Mouse (Mus musculus) megakaryocyte, adult 5-6 weeks (primary cell): ENCODE results near the gene Nrxn1. TPM values are rescaled to one million over a fixed set of nuclear protein-coding genes. Genes with fewer than 3 reads are reported as not detected.

Experiments used
- ATAC-seq: 2 replicates; pipeline ENCODE4 v1.8.0; 2016; ENCODE audit warnings: mild to moderate bottlenecking, inconsistent platforms; ENCODE audit not compliant: poor library complexity, severe bottlenecking
- total RNA-seq, 2 experiments: library from RNA; stranded (forward) in 1 of 2; stranded (reverse) in 1 of 2; fragments of 153-499, 151-499 nt in 1 of 2; fragments of 221-1000, 200-1000 nt in 1 of 2; gene quantifications; 2 replicates each; pipeline versions ENCODE4 v1.2.3 to v1.2.4; 2015 to 2017

The Nrxn1 gene
- total RNA-seq, 2 experiments from 2014 or later: 0.18 to 1.5 TPM

- ATAC-seq: no peak
These were observed 416.2 kb downstream of the Nrxn1 start for GRCm38 (mm10) chr17:90676676-90677075.

- no peak for ATAC-seq
These were observed 430.6 kb downstream of the Nrxn1 start for GRCm38 (mm10) chr17:90662318-90662717.

- ATAC-seq: no peak
These were observed 438.4 kb downstream of the Nrxn1 start for GRCm38 (mm10) chr17:90654506-90654905.

- ATAC-seq: no peak
These were observed 439.5 kb downstream of the Nrxn1 start for GRCm38 (mm10) chr17:90653347-90653746.

GRCm38 (mm10) chr17:90650279-90650678 is 442.6 kb downstream of the Nrxn1 start:
- no peak for ATAC-seq

- ATAC-seq: no peak
These were observed 453.8 kb downstream of the Nrxn1 start for GRCm38 (mm10) chr17:90638970-90639524.

GRCm38 (mm10) chr17:90638183-90638727 is 454.6 kb downstream of the Nrxn1 start:
- ATAC-seq: no peak

- ATAC-seq: no peak
These were observed 461.5 kb downstream of the Nrxn1 start for GRCm38 (mm10) chr17:90631371-90631770.

GRCm38 (mm10) chr17:90629851-90630250 is 463.0 kb downstream of the Nrxn1 start:
- no peak for ATAC-seq

- no peak for ATAC-seq
These were observed 464.4 kb downstream of the Nrxn1 start for GRCm38 (mm10) chr17:90628469-90628868.

- no peak for ATAC-seq
These were observed 464.9 kb downstream of the Nrxn1 start for GRCm38 (mm10) chr17:90628004-90628403.

- no peak for ATAC-seq
These were observed 465.5 kb downstream of the Nrxn1 start for GRCm38 (mm10) chr17:90627395-90627794.

- no peak for ATAC-seq
These were observed 468.1 kb downstream of the Nrxn1 start for GRCm38 (mm10) chr17:90624591-90625266.

GRCm38 (mm10) chr17:90621828-90622227 is 471.0 kb downstream of the Nrxn1 start:
- ATAC-seq: no peak

GRCm38 (mm10) chr17:90615019-90615418 is 477.9 kb downstream of the Nrxn1 start:
- ATAC-seq: no peak

- no peak for ATAC-seq
These were observed 485.5 kb downstream of the Nrxn1 start for GRCm38 (mm10) chr17:90607427-90607806.

- ATAC-seq: no peak
These were observed 486.0 kb downstream of the Nrxn1 start for GRCm38 (mm10) chr17:90606718-90607426.

- ATAC-seq: no peak
These were observed 493.0 kb downstream of the Nrxn1 start for GRCm38 (mm10) chr17:90599570-90600524.

GRCm38 (mm10) chr17:90594798-90595533 is 497.9 kb downstream of the Nrxn1 start:
- ATAC-seq: no peak

GRCm38 (mm10) chr17:90586891-90587290 is 506.0 kb downstream of the Nrxn1 start:
- ATAC-seq: no peak
